ENCODE assay signal across 10 mouse cellular contexts in the genomic region with DNA sequence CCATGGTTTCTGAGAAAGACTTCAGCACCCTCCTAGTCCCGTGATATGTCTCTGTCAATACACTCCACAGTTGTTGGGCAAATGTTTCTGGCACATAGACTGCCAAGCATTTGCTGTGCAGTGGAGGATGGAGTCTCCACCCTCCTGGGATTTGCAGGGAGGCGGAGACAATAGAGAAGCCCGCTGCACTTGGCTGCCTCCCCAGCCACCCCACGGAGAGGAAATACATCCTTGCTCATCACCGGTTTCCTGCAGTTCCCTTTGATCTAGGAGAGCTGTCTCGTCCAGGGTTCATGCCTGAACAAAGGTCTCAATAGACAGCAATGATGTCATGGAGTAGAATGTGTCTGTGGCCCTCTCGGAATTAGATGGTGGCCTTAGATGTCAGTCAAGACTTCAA. TPM values are rescaled to one million over a fixed set of nuclear protein-coding genes. Genes with fewer than 3 reads are reported as not detected.
DNase-seq lines count a peak whose midpoint lies in the region; ATAC-seq and TF ChIP-seq lines count a peak whose summit lies in the region.
"Had no signal": no experiment of that assay in that cellular context is flagged by ENCODE, and none has a peak within 500 bp of the region (broad histone marks: within the 10 kb centered on the region; RNA-seq: fewer than 3 reads in every experiment).

No protein-coding gene starts in this region.

- no peaks in the 10 kb centered on the region for H3K9me3 ChIP-seq in intestine, embryonic 16.5 days (ENCODE audit: control insufficient read depth, low read length)
- H3K9me3 ChIP-seq in intestine, postnatal 0 days (ENCODE audit: control insufficient read depth), result no peaks in the 10 kb centered on the region
- no peaks in the 10 kb centered on the region for H3K9me3 ChIP-seq in hindbrain, embryonic 10.5 days
- no peaks in the 10 kb centered on the region for H3K9me3 ChIP-seq in lung, embryonic 16.5 days (ENCODE audit: control insufficient read depth, low read length)
- H3K9me3 ChIP-seq: neural tube, embryonic 12.5 days had no signal

- H3K36me3 ChIP-seq in intestine, embryonic 16.5 days (ENCODE audit: control insufficient read depth, insufficient read depth, low read length), result no peaks in the 10 kb centered on the region
- no peaks in the 10 kb centered on the region for H3K36me3 ChIP-seq in intestine, postnatal 0 days (ENCODE audit: control insufficient read depth, insufficient read depth)
- no peaks in the 10 kb centered on the region for H3K36me3 ChIP-seq in hindbrain, embryonic 10.5 days
- H3K36me3 ChIP-seq in lung, embryonic 16.5 days (ENCODE audit: control insufficient read depth, insufficient read depth, low read length), result no peaks in the 10 kb centered on the region
- H3K36me3 ChIP-seq: neural tube, embryonic 12.5 days had no signal

- 27% methylated on average over 7 of the region's 7 CpGs for WGBS in intestine, embryonic 16.5 days
- WGBS in intestine, postnatal 0 days, result 38% methylated on average over 7 of the region's 7 CpGs
- WGBS in hindbrain, embryonic 10.5 days, result 12% methylated on average over 7 of the region's 7 CpGs
- WGBS in lung, embryonic 16.5 days, result 22% methylated on average over 7 of the region's 7 CpGs

- H3K27ac ChIP-seq in intestine, embryonic 16.5 days (ENCODE audit: low read length), result no peak overlapping the region
- H3K27ac ChIP-seq in intestine, postnatal 0 days (ENCODE audit: low read depth, low read length), result no peak overlapping the region
- H3K27ac ChIP-seq in hindbrain, embryonic 10.5 days, result no peak overlapping the region
- H3K27ac ChIP-seq in lung, embryonic 16.5 days (ENCODE audit: low read length), result no peak overlapping the region
- H3K27ac ChIP-seq: neural tube, embryonic 12.5 days had no signal

- no peak overlapping the region for H3K4me3 ChIP-seq in intestine, embryonic 16.5 days (ENCODE audit: low read length)
- H3K4me3 ChIP-seq in intestine, postnatal 0 days (ENCODE audit: low read depth, low read length), result no peak overlapping the region
- no peak overlapping the region for H3K4me3 ChIP-seq in hindbrain, embryonic 10.5 days
- H3K4me3 ChIP-seq in lung, embryonic 16.5 days (ENCODE audit: low read length), result no peak overlapping the region
- H3K4me3 ChIP-seq: neural tube, embryonic 12.5 days had no signal

- no peak for TF ChIP-seq CTCF in intestine, postnatal 0 days (IDR thresholded peaks at IDR 0.05; ENCODE audit: low read depth)

- H3K4me1 ChIP-seq in intestine, embryonic 16.5 days (ENCODE audit: control insufficient read depth, insufficient read depth, low read length), result peaks cover 7% of the 10 kb centered on the region
- peaks cover 4% of the 10 kb centered on the region; the same call in 1 of the 2 replicates for H3K4me1 ChIP-seq in intestine, postnatal 0 days (replicated peaks; ENCODE audit: control insufficient read depth, insufficient read depth, low read length)
- peaks cover 28% of the 10 kb centered on the region for H3K4me1 ChIP-seq in hindbrain, embryonic 10.5 days (replicated peaks)
- peaks cover 10% of the 10 kb centered on the region; the same call in 1 of the 2 replicates for H3K4me1 ChIP-seq in lung, embryonic 16.5 days (replicated peaks; ENCODE audit: control insufficient read depth, insufficient read depth, low read length)

- H3K27me3 ChIP-seq in intestine, embryonic 16.5 days (replicated peaks; ENCODE audit: control insufficient read depth, insufficient read depth, low read length), result peaks cover 10% of the 10 kb centered on the region
- H3K27me3 ChIP-seq in intestine, postnatal 0 days (replicated peaks; ENCODE audit: control insufficient read depth, insufficient read depth, low read length), result peaks cover 18% of the 10 kb centered on the region
- H3K27me3 ChIP-seq in hindbrain, embryonic 10.5 days (ENCODE audit: insufficient read depth, poor library complexity, severe bottlenecking), result peaks cover 43% of the 10 kb centered on the region
- H3K27me3 ChIP-seq in lung, embryonic 16.5 days (ENCODE audit: control insufficient read depth, insufficient read depth, low read depth, low read length), result peaks cover 6% of the 10 kb centered on the region

- DNase-seq in CD4-positive, CD25-positive, alpha-beta regulatory T cell, adult 2 months (ENCODE audit: low read depth, low spot score), result peak; percentile 10
- DNase-seq in hindbrain, embryonic 10.5 days (ENCODE audit: low spot score), result peak; percentile 49
- no peak for DNase-seq in cerebellum, adult 11-12 months

- ATAC-seq in intestine, embryonic 16.5 days, result peak; percentile 42; the same call in 1 of the 2 replicates
- ATAC-seq in intestine, postnatal 0 days, result no peak
- 0 out of 2 replicates have a peak, but pooled peaks have one; percentile 6 for ATAC-seq in common myeloid progenitor, adult 5-6 weeks (replicated peaks; ENCODE audit: low read depth, poor library complexity, severe bottlenecking)
- ATAC-seq in lung, embryonic 16.5 days (ENCODE audit: low read depth), result peak; percentile 61
- ATAC-seq in erythroblast, adult 5-6 weeks (replicated peaks; ENCODE audit: low FRiP score, poor library complexity, severe bottlenecking), result no peak

- H3K4me2 ChIP-seq in intestine, embryonic 16.5 days (ENCODE audit: low read depth, low read length), result no peak overlapping the region
- no peak overlapping the region for H3K4me2 ChIP-seq in intestine, postnatal 0 days (replicated peaks; ENCODE audit: low read depth)
- no peak overlapping the region for H3K4me2 ChIP-seq in lung, embryonic 16.5 days (ENCODE audit: low read depth, low read length)
- H3K4me2 ChIP-seq: neural tube, embryonic 12.5 days had no signal

- H3K9ac ChIP-seq in intestine, embryonic 16.5 days (ENCODE audit: low read depth, low read length), result no peak overlapping the region
- no peak overlapping the region for H3K9ac ChIP-seq in intestine, postnatal 0 days (ENCODE audit: low read depth, low read length)
- H3K9ac ChIP-seq in lung, embryonic 16.5 days (ENCODE audit: low read length), result no peak overlapping the region
- H3K9ac ChIP-seq: neural tube, embryonic 12.5 days had no signal

RNA-seq across cellular contexts. Expression of a gene that starts 4.9 kb away (rescaled TPM):
- 0.32 and 0.54 TPM in 2 replicates for polyA plus RNA-seq in intestine, embryonic 16.5 days (2015; fragmentation: Nextera tagmentation; extraction: Ambion mirVana)
- polyA plus RNA-seq in intestine, postnatal 0 days (2015; fragmentation: Nextera tagmentation; extraction: Ambion mirVana), result 0.12 and 0.26 TPM in 2 replicates
- total RNA-seq in common myeloid progenitor, adult 5-6 weeks (2017), result not detected in 2 replicates
- 2.4 and 3.1 TPM in 2 replicates for polyA plus RNA-seq in hindbrain, embryonic 10.5 days (2016; fragmentation: Nextera tagmentation; extraction: Ambion mirVana)
- 2.2 and 3.0 TPM in 2 replicates for polyA plus RNA-seq in lung, embryonic 16.5 days (2015; fragmentation: Nextera tagmentation; extraction: Ambion mirVana)
- total RNA-seq in erythroblast, adult 5-6 weeks (2015; ENCODE audit: low replicate concordance), result not detected in 2 replicates
- total RNA-seq in erythroblast, adult 5-6 weeks (2017; ENCODE audit: low replicate concordance), result not detected in 2 replicates
- total RNA-seq: hematopoietic stem cell, adult 5-6 weeks had no signal

RNA-seq across cellular contexts. Expression of a gene that starts 38.5 kb away (rescaled TPM):
- polyA plus RNA-seq in intestine, embryonic 16.5 days (2015; fragmentation: Nextera tagmentation; extraction: Ambion mirVana), result 14.9 and 17.8 TPM in 2 replicates
- 4.8 and 5.8 TPM in 2 replicates for polyA plus RNA-seq in intestine, postnatal 0 days (2015; fragmentation: Nextera tagmentation; extraction: Ambion mirVana)
- total RNA-seq in common myeloid progenitor, adult 5-6 weeks (2017), result 15.4 and 22.2 TPM in 2 replicates
- 19.1 and 21.2 TPM in 2 replicates for polyA plus RNA-seq in hindbrain, embryonic 10.5 days (2016; fragmentation: Nextera tagmentation; extraction: Ambion mirVana)
- polyA plus RNA-seq in lung, embryonic 16.5 days (2015; fragmentation: Nextera tagmentation; extraction: Ambion mirVana), result 15.8 and 17.8 TPM in 2 replicates
- total RNA-seq in erythroblast, adult 5-6 weeks (2015; ENCODE audit: low replicate concordance), result 0.21 and 2.5 TPM in 2 replicates
- 2.6 and 4.6 TPM in 2 replicates for total RNA-seq in erythroblast, adult 5-6 weeks (2017; ENCODE audit: low replicate concordance)

Comparison
In these comparisons a context has a peak if more than half of its experiments do, and no peak if none do; other contexts are left out.
1. ATAC-seq: peak in intestine, embryonic 16.5 days (single experiment), common myeloid progenitor, adult 5-6 weeks (single experiment) and lung, embryonic 16.5 days (single experiment); none in intestine, postnatal 0 days (single experiment) and erythroblast, adult 5-6 weeks (single experiment).